Mouse (Mus musculus): ENCODE results near the gene Rtkn2.

- TF ChIP-seq ZKSCAN1 (IDR thresholded peaks at IDR 0.05; ENCODE audit: low read depth, low read length) (no peak), CTCF (IDR thresholded peaks at IDR 0.05 in 2 of 3, conservative IDR thresholded peaks at IDR 0.05 in 1 of 3; ENCODE audit: control insufficient read depth in 1 of 3, insufficient read depth in 1 of 3, low read depth in 2 of 3, low read length in 3 of 3, poor library complexity in 1 of 3, severe bottlenecking in 1 of 3) (no peak), EP300 (IDR thresholded peaks at IDR 0.05; ENCODE audit: low read depth in 1 of 2, low read length in 2 of 2) (no peak), E2F4 (IDR thresholded peaks at IDR 0.05; ENCODE audit: borderline replicate concordance, low read depth, low read length) (no peak), POLR2A (IDR thresholded peaks at IDR 0.05; ENCODE audit: control insufficient read depth in 1 of 2, insufficient read depth in 1 of 2, low read depth in 1 of 2, low read length in 2 of 2, poor library complexity in 1 of 2) (peak in 1 of 2 experiments; percentile 45; a peak in 1 of 4 replicates), HCFC1 (IDR thresholded peaks at IDR 0.05; ENCODE audit: low read depth, low read length) (no peak), MAX (IDR thresholded peaks at IDR 0.05; ENCODE audit: low read length) (no peak), TAL1 (IDR thresholded peaks at IDR 0.05; ENCODE audit: low read length) (no peak), ELF1 (IDR thresholded peaks at IDR 0.05; ENCODE audit: low read depth, low read length) (no peak), ETS1 (IDR thresholded peaks at IDR 0.05; ENCODE audit: low read depth, low read length) (no peak)
These were observed at the start of gene Rtkn2 for GRCm38 (mm10) chr10:67979401-67980157.
